In the genomic region with DNA sequence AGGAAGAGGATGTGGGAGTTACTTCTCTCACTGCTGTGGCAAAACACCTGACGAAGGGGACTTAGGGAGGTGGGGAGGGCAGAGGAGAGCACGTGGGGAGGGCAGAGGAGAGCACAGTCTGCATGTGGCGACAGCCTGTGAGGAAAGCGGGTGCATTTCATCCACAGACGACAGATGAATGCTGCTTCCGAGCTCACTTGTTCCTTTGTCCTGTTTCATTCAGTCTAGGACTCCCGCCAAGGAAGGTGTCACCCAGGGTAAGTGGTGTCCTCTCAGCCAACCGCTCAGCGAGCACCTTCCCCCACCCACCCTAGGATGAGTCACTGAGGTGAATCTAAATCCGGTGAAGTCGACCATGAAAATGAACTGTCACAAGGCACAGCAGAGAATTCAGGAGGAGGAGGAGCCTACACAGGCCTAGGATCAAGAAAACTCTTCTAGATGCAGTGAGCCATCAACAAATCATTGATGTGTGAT, we compare ENCODE assay signal across 10 mouse cellular contexts. TPM values are rescaled to one million over a fixed set of nuclear protein-coding genes. Genes with fewer than 3 reads are reported as not detected.
DNase-seq lines count a peak whose midpoint lies in the region; ATAC-seq lines count a peak whose summit lies in the region.
"Had no signal": no experiment of that assay in that cellular context is flagged by ENCODE, and none has a peak within 500 bp of the region (broad histone marks: within the 10 kb centered on the region; RNA-seq: fewer than 3 reads in every experiment).

No protein-coding gene starts in this region.

- no peaks in the 10 kb centered on the region for H3K9me3 ChIP-seq in kidney, embryonic 16.5 days (ENCODE audit: low read length)
- H3K9me3 ChIP-seq in liver, embryonic 12.5 days (replicated peaks), result no peaks in the 10 kb centered on the region
- H3K9me3 ChIP-seq: stomach, embryonic 15.5 days had no signal

- no peak overlapping the region for H3K9ac ChIP-seq in kidney, embryonic 16.5 days (replicated peaks; ENCODE audit: low read length)
- no peak overlapping the region for H3K9ac ChIP-seq in liver, embryonic 12.5 days
- H3K9ac ChIP-seq: lung, embryonic 14.5 days; stomach, embryonic 15.5 days had no signal

- H3K27me3 ChIP-seq in kidney, embryonic 16.5 days (ENCODE audit: insufficient read depth, low read length), result no peaks in the 10 kb centered on the region
- H3K27me3 ChIP-seq in liver, embryonic 12.5 days (replicated peaks), result no peaks in the 10 kb centered on the region
- H3K27me3 ChIP-seq: stomach, embryonic 15.5 days had no signal

- peak overlapping the region; percentile 61 for H3K27ac ChIP-seq in kidney, embryonic 16.5 days (ENCODE audit: low read length)
- H3K27ac ChIP-seq in liver, embryonic 12.5 days, result no peak overlapping the region
- H3K27ac ChIP-seq: stomach, embryonic 15.5 days had no signal

- H3K4me1 ChIP-seq in kidney, embryonic 16.5 days (ENCODE audit: insufficient read depth, low read length), result peaks cover 10% of the 10 kb centered on the region
- H3K4me1 ChIP-seq in liver, embryonic 12.5 days, result no peaks in the 10 kb centered on the region
- H3K4me1 ChIP-seq: stomach, embryonic 15.5 days had no signal

- peak; percentile 93 for ATAC-seq in kidney, embryonic 16.5 days (ENCODE audit: low FRiP score, low TSS enrichment)
- ATAC-seq in liver, embryonic 12.5 days, result no peak

- H3K4me2 ChIP-seq in kidney, embryonic 16.5 days (replicated peaks; ENCODE audit: low read depth, low read length), result peak overlapping the region; percentile 21
- no peak overlapping the region for H3K4me2 ChIP-seq in liver, embryonic 12.5 days
- H3K4me2 ChIP-seq: lung, embryonic 14.5 days; stomach, embryonic 15.5 days had no signal

- H3K36me3 ChIP-seq in kidney, embryonic 16.5 days (ENCODE audit: insufficient read depth, low read length), result no peaks in the 10 kb centered on the region
- H3K36me3 ChIP-seq in liver, embryonic 12.5 days, result no peaks in the 10 kb centered on the region
- H3K36me3 ChIP-seq: stomach, embryonic 15.5 days had no signal

- DNase-seq in adrenal gland, postnatal 14 days, result peak; percentile 30
- DNase-seq in adrenal gland, postnatal 4 days (ENCODE audit: low spot score in 2 of 2), result no peak
- peak; percentile 81 for DNase-seq in A20 (ENCODE audit: low read depth, low spot score)
- DNase-seq in cerebellum, adult 8-10 months, result peak; percentile 63
- DNase-seq in thymus, postnatal 4 days, result peak; percentile 62
- DNase-seq in urinary bladder, postnatal 25 days (ENCODE audit: low spot score), result no peak
- DNase-seq: lung, embryonic 14.5 days had no signal

- 41% methylated on average over 11 of the region's 11 CpGs for WGBS in kidney, embryonic 16.5 days
- WGBS in liver, embryonic 12.5 days (ENCODE audit: insufficient replicate concordance), result 52% methylated on average over 11 of the region's 11 CpGs

- H3K4me3 ChIP-seq in kidney, embryonic 16.5 days (ENCODE audit: low read length), result 0 out of 2 replicates have a peak overlapping the region, but pooled peaks have one; percentile 10
- H3K4me3 ChIP-seq in liver, embryonic 12.5 days, result no peak overlapping the region
- H3K4me3 ChIP-seq: stomach, embryonic 15.5 days had no signal

RNA-seq across cellular contexts. Expression of gene BC005537, which starts 15.4 kb away (rescaled TPM):
- 168 and 171 TPM in 2 replicates for total RNA-seq in adrenal gland, postnatal 14 days (2021)
- total RNA-seq in adrenal gland, postnatal 4 days (2021), result 100 to 1,000 TPM; 169 to 181 TPM
- 14.2 and 17.1 TPM in 2 replicates for polyA plus RNA-seq in kidney, embryonic 16.5 days (2015; fragmentation: Nextera tagmentation; extraction: Ambion mirVana)
- polyA plus RNA-seq in liver, embryonic 12.5 days (2016; fragmentation: Nextera tagmentation; extraction: Ambion mirVana), result 10.1 and 10.8 TPM in 2 replicates

RNA-seq across cellular contexts. Expression of gene Gmnn, which starts 24.3 kb away (rescaled TPM):
- total RNA-seq in adrenal gland, postnatal 14 days (2021), result 19.3 and 21.8 TPM in 2 replicates
- 10 to 100 TPM; 29.1 to 31.7 TPM for total RNA-seq in adrenal gland, postnatal 4 days (2021)
- 103 and 104 TPM in 2 replicates for polyA plus RNA-seq in kidney, embryonic 16.5 days (2015; fragmentation: Nextera tagmentation; extraction: Ambion mirVana)
- 153 and 154 TPM in 2 replicates for polyA plus RNA-seq in liver, embryonic 12.5 days (2016; fragmentation: Nextera tagmentation; extraction: Ambion mirVana)

RNA-seq across cellular contexts. Expression of gene Armh2, which starts 45.0 kb away (rescaled TPM):
- total RNA-seq in adrenal gland, postnatal 14 days (2021), result not detected in 2 replicates
- not detected for total RNA-seq in adrenal gland, postnatal 4 days (2021)
- polyA plus RNA-seq in kidney, embryonic 16.5 days (2015; fragmentation: Nextera tagmentation; extraction: Ambion mirVana), result not detected in 2 replicates
- polyA plus RNA-seq in liver, embryonic 12.5 days (2016; fragmentation: Nextera tagmentation; extraction: Ambion mirVana), result 0.14 TPM in 1 of 2 replicates, not detected in the other
- polyA plus RNA-seq: lung, embryonic 14.5 days; stomach, embryonic 15.5 days had no signal

RNA-seq across cellular contexts. Expression of gene Acot13, which starts 45.3 kb away (rescaled TPM):
- 135 and 157 TPM in 2 replicates for total RNA-seq in adrenal gland, postnatal 14 days (2021)
- total RNA-seq in adrenal gland, postnatal 4 days (2021), result 10 to 100 TPM; 49.6 to 58.0 TPM
- polyA plus RNA-seq in kidney, embryonic 16.5 days (2015; fragmentation: Nextera tagmentation; extraction: Ambion mirVana), result 112 and 121 TPM in 2 replicates
- 61.2 and 66.4 TPM in 2 replicates for polyA plus RNA-seq in liver, embryonic 12.5 days (2016; fragmentation: Nextera tagmentation; extraction: Ambion mirVana)

RNA-seq across cellular contexts. Expression of gene Tdp2, which starts 45.4 kb away (rescaled TPM):
- 24.3 and 26.0 TPM in 2 replicates for total RNA-seq in adrenal gland, postnatal 14 days (2021)
- total RNA-seq in adrenal gland, postnatal 4 days (2021), result 10 to 100 TPM; 39.4 to 40.7 TPM
- polyA plus RNA-seq in kidney, embryonic 16.5 days (2015; fragmentation: Nextera tagmentation; extraction: Ambion mirVana), result 62.1 and 62.5 TPM in 2 replicates
- 39.9 and 40.5 TPM in 2 replicates for polyA plus RNA-seq in liver, embryonic 12.5 days (2016; fragmentation: Nextera tagmentation; extraction: Ambion mirVana)

Comparison
In these comparisons a context has a peak if more than half of its experiments do, and no peak if none do; other contexts are left out.
1. DNase-seq: peak in adrenal gland, postnatal 14 days (single experiment), A20 (single experiment), cerebellum, adult 8-10 months (single experiment) and thymus, postnatal 4 days (single experiment); none in adrenal gland, postnatal 4 days (0 of 2) and urinary bladder, postnatal 25 days (single experiment).